Mouse (Mus musculus): ENCODE data around the gene Neurl1a. TPM values are rescaled to one million over a fixed set of nuclear protein-coding genes. Genes with fewer than 3 reads are reported as not detected.

Neurl1a gene
- polyA plus RNA-seq, 1 experiment from 2014 or later: 9.6 TPM

- no peak overlapping the region for H3K9ac ChIP-seq (replicated peaks; ENCODE audit: low read length)
- no peak overlapping the region for H3K4me3 ChIP-seq (replicated peaks; ENCODE audit: low read depth, low read length)
- H3K4me1 ChIP-seq (ENCODE audit: control insufficient read depth, insufficient read depth, low read length): peaks cover 13% of the 10 kb centered on the region
- no peaks in the 10 kb centered on the region for H3K27me3 ChIP-seq (ENCODE audit: control insufficient read depth, insufficient read depth, low read length)
- no peak overlapping the region for H3K27ac ChIP-seq (replicated peaks; ENCODE audit: low read depth, low read length)
- H3K36me3 ChIP-seq (ENCODE audit: control insufficient read depth, insufficient read depth, low read length): no peaks in the 10 kb centered on the region
- no peak for DNase-seq
- H3K9me3 ChIP-seq (ENCODE audit: control insufficient read depth, low read length): no peaks in the 10 kb centered on the region
- no peak overlapping the region for H3K4me2 ChIP-seq (ENCODE audit: low read length)
- 89% methylated on average over 5 of the region's 5 CpGs for WGBS
- no peak for ATAC-seq (ENCODE audit: low FRiP score, low TSS enrichment)
Measured at GRCm38 (mm10) chr19:47232077-47232865, 53.7 kb downstream of the Neurl1a start.

DNA sequence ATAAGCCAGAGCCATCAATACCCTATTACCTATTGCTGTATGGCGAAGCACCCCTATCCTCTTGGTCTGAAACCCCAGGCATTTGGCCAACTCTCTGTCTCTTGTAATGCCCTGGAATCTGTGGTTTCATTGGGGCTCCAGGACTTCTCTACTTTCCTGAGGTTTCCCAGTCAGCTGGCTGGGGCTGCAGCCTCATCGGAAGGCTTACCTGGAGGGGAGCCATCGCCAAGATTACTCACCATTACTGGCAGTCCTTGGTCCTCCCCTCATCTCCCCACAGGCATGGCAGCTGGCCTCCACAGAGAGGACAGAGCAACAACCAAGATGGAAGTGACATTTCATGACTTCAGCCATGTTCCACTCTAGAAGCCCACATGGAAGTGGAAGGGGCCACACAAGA lies 54.5 kb downstream of the Neurl1a start:
- ATAC-seq (ENCODE audit: low FRiP score, low TSS enrichment) (no peak), DNase-seq (no peak)
- Histone ChIP-seq H3K9ac (replicated peaks; ENCODE audit: low read length) (no peak overlapping the region), H3K27ac (replicated peaks; ENCODE audit: low read depth, low read length) (no peak overlapping the region), H3K4me2 (ENCODE audit: low read length) (no peak overlapping the region), H3K9me3 (ENCODE audit: control insufficient read depth, low read length) (no peaks in the 10 kb centered on the region), H3K27me3 (ENCODE audit: control insufficient read depth, insufficient read depth, low read length) (no peaks in the 10 kb centered on the region), H3K36me3 (ENCODE audit: control insufficient read depth, insufficient read depth, low read length) (no peaks in the 10 kb centered on the region), H3K4me3 (replicated peaks; ENCODE audit: low read depth, low read length) (no peak overlapping the region), H3K4me1 (ENCODE audit: control insufficient read depth, insufficient read depth, low read length) (peaks cover 13% of the 10 kb centered on the region)
- WGBS: 93% methylated on average over 3 of the region's 3 CpGs

- DNase-seq: peak; percentile 29
- Histone ChIP-seq H3K9ac (replicated peaks; ENCODE audit: low read length) (no peak overlapping the region), H3K4me1 (ENCODE audit: control insufficient read depth, insufficient read depth, low read length) (no peaks in the 10 kb centered on the region), H3K9me3 (ENCODE audit: control insufficient read depth, low read length) (no peaks in the 10 kb centered on the region), H3K27ac (replicated peaks; ENCODE audit: low read depth, low read length) (no peak overlapping the region), H3K4me2 (ENCODE audit: low read length) (peak overlapping the region; percentile 22), H3K36me3 (ENCODE audit: control insufficient read depth, insufficient read depth, low read length) (no peaks in the 10 kb centered on the region), H3K4me3 (replicated peaks; ENCODE audit: low read depth, low read length) (no peak overlapping the region), H3K27me3 (ENCODE audit: control insufficient read depth, insufficient read depth, low read length) (no peaks in the 10 kb centered on the region)
- no peak for ATAC-seq (ENCODE audit: low FRiP score, low TSS enrichment)
- WGBS: 34% methylated on average over 12 of the region's 12 CpGs
Measured at GRCm38 (mm10) chr19:47240076-47240475, 61.5 kb downstream of the Neurl1a start.

GRCm38 (mm10) chr19:47240957-47241356 lies 62.3 kb downstream of the Neurl1a start:
- no peaks in the 10 kb centered on the region for H3K4me1 ChIP-seq (ENCODE audit: control insufficient read depth, insufficient read depth, low read length)
- DNase-seq: no peak
- H3K9ac ChIP-seq (replicated peaks; ENCODE audit: low read length): no peak overlapping the region
- H3K27ac ChIP-seq (replicated peaks; ENCODE audit: low read depth, low read length): no peak overlapping the region
- no peak for ATAC-seq (ENCODE audit: low FRiP score, low TSS enrichment)
- H3K4me2 ChIP-seq (ENCODE audit: low read length): no peak overlapping the region
- H3K4me3 ChIP-seq (replicated peaks; ENCODE audit: low read depth, low read length): no peak overlapping the region
- H3K27me3 ChIP-seq (ENCODE audit: control insufficient read depth, insufficient read depth, low read length): no peaks in the 10 kb centered on the region
- whole genome bisulfite sequencing: 58% methylated on average over 7 of the region's 7 CpGs
- H3K36me3 ChIP-seq (ENCODE audit: control insufficient read depth, insufficient read depth, low read length): no peaks in the 10 kb centered on the region
- H3K9me3 ChIP-seq (ENCODE audit: control insufficient read depth, low read length): no peaks in the 10 kb centered on the region

- Histone ChIP-seq H3K4me3 (replicated peaks; ENCODE audit: low read depth, low read length) (no peak overlapping the region), H3K27ac (replicated peaks; ENCODE audit: low read depth, low read length) (no peak overlapping the region), H3K4me2 (ENCODE audit: low read length) (no peak overlapping the region), H3K9ac (replicated peaks; ENCODE audit: low read length) (no peak overlapping the region), H3K4me1 (ENCODE audit: control insufficient read depth, insufficient read depth, low read length) (no peaks in the 10 kb centered on the region), H3K9me3 (ENCODE audit: control insufficient read depth, low read length) (no peaks in the 10 kb centered on the region), H3K36me3 (ENCODE audit: control insufficient read depth, insufficient read depth, low read length) (no peaks in the 10 kb centered on the region), H3K27me3 (ENCODE audit: control insufficient read depth, insufficient read depth, low read length) (no peaks in the 10 kb centered on the region)
- no peak for ATAC-seq (ENCODE audit: low FRiP score, low TSS enrichment)
- WGBS: 89% methylated on average over 4 of the region's 4 CpGs
- no peak for DNase-seq
Measured at GRCm38 (mm10) chr19:47242227-47242626, 63.6 kb downstream of the Neurl1a start.

DNA sequence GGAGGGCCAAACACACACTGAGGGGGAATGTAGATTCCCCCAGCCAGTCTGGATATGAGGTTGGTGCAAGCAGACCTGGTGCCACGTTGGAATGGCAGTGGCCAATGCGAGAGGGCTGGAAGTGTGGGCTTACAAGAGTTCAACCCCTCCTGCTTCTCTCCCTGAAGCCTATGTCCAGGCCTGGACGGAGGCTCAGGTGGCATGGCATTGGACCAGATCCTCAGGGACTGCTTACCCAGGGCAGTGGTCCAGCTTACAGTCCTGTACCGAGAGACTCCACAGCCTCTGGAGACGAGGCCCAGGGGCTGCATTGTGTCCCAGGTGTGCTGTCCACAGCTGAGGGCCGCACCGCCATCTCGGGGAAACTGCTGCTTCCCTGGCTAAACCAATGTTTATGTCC lies 66.9 kb downstream of the Neurl1a start:
- Histone ChIP-seq H3K9ac (replicated peaks; ENCODE audit: low read length) (no peak overlapping the region), H3K4me3 (replicated peaks; ENCODE audit: low read depth, low read length) (no peak overlapping the region), H3K4me1 (ENCODE audit: control insufficient read depth, insufficient read depth, low read length) (no peaks in the 10 kb centered on the region), H3K27ac (replicated peaks; ENCODE audit: low read depth, low read length) (no peak overlapping the region), H3K4me2 (ENCODE audit: low read length) (no peak overlapping the region), H3K9me3 (ENCODE audit: control insufficient read depth, low read length) (no peaks in the 10 kb centered on the region), H3K27me3 (ENCODE audit: control insufficient read depth, insufficient read depth, low read length) (no peaks in the 10 kb centered on the region), H3K36me3 (ENCODE audit: control insufficient read depth, insufficient read depth, low read length) (no peaks in the 10 kb centered on the region)
- no peak for DNase-seq
- no peak for ATAC-seq (ENCODE audit: low FRiP score, low TSS enrichment)
- WGBS: 83% methylated on average over 8 of the region's 8 CpGs

DNA sequence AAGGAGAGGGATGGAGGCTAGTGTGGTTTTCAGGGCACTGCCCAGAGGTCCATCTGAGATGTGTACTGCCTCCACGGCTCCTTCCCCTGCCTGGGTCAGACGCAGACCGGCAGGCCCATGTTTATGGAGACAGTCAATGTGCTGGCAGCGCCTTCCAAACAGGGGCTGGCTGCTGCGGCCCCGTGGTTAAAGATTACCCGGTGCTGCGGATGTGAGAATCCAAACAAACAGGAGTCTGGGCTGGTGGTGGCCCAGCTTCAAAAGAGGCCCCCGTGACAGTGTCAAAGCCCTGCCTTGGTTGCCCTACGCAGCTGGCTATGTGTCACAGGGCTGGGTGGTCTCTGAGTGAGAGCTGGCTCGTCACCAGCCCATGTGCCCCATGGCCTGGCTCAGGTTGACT lies 69.2 kb downstream of the Neurl1a start:
- Histone ChIP-seq H3K27ac (replicated peaks; ENCODE audit: low read depth, low read length) (no peak overlapping the region), H3K27me3 (ENCODE audit: control insufficient read depth, insufficient read depth, low read length) (peaks cover 15% of the 10 kb centered on the region; the same call in 1 of the 2 replicates), H3K36me3 (ENCODE audit: control insufficient read depth, insufficient read depth, low read length) (no peaks in the 10 kb centered on the region), H3K4me3 (replicated peaks; ENCODE audit: low read depth, low read length) (no peak overlapping the region), H3K9ac (replicated peaks; ENCODE audit: low read length) (no peak overlapping the region), H3K9me3 (ENCODE audit: control insufficient read depth, low read length) (no peaks in the 10 kb centered on the region), H3K4me2 (ENCODE audit: low read length) (no peak overlapping the region), H3K4me1 (ENCODE audit: control insufficient read depth, insufficient read depth, low read length) (no peaks in the 10 kb centered on the region; the same call in 1 of the 2 replicates)
- DNase-seq (no peak), ATAC-seq (ENCODE audit: low FRiP score, low TSS enrichment) (no peak)
- 79% methylated on average over 11 of the region's 11 CpGs for WGBS

DNA sequence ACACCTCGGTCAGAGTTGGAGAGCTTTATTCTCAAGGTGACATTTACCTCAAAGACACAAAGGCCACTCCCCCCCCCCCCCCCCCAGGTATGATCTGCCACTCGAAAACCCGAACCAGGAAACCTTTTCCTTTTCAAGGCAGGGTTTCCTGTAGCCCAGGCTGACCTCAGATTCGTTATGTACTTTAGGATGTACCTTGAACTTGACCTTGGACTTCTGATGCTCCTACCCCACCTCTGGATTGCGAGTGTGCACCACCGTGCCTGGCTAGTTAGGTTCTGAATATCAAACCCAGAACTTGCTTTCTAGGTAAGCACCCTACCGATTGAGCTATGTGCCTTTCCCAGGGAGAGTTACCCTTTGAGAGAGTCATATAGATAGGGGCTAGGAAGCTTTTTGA lies 69.7 kb downstream of the Neurl1a start:
- DNase-seq (no peak), ATAC-seq (ENCODE audit: low FRiP score, low TSS enrichment) (no peak)
- Histone ChIP-seq H3K4me2 (ENCODE audit: low read length) (no peak overlapping the region), H3K36me3 (ENCODE audit: control insufficient read depth, insufficient read depth, low read length) (no peaks in the 10 kb centered on the region), H3K9me3 (ENCODE audit: control insufficient read depth, low read length) (no peaks in the 10 kb centered on the region), H3K4me3 (replicated peaks; ENCODE audit: low read depth, low read length) (no peak overlapping the region), H3K27me3 (ENCODE audit: control insufficient read depth, insufficient read depth, low read length) (peaks cover 20% of the 10 kb centered on the region; the same call in 1 of the 2 replicates), H3K9ac (replicated peaks; ENCODE audit: low read length) (no peak overlapping the region), H3K4me1 (ENCODE audit: control insufficient read depth, insufficient read depth, low read length) (peaks cover 3% of the 10 kb centered on the region; the same call in 1 of the 2 replicates), H3K27ac (replicated peaks; ENCODE audit: low read depth, low read length) (no peak overlapping the region)
- 87% methylated on average over 7 of the region's 7 CpGs for WGBS

- DNase-seq (no peak), ATAC-seq (ENCODE audit: low FRiP score, low TSS enrichment) (no peak)
- Histone ChIP-seq H3K9me3 (ENCODE audit: control insufficient read depth, low read length) (no peaks in the 10 kb centered on the region), H3K4me3 (replicated peaks; ENCODE audit: low read depth, low read length) (no peak overlapping the region), H3K9ac (replicated peaks; ENCODE audit: low read length) (no peak overlapping the region), H3K36me3 (ENCODE audit: control insufficient read depth, insufficient read depth, low read length) (no peaks in the 10 kb centered on the region), H3K27ac (replicated peaks; ENCODE audit: low read depth, low read length) (no peak overlapping the region), H3K27me3 (ENCODE audit: control insufficient read depth, insufficient read depth, low read length) (peaks cover 27% of the 10 kb centered on the region), H3K4me1 (ENCODE audit: control insufficient read depth, insufficient read depth, low read length) (peaks cover 4% of the 10 kb centered on the region; the same call in 1 of the 2 replicates), H3K4me2 (ENCODE audit: low read length) (no peak overlapping the region)
- 75% methylated on average over 16 of the region's 16 CpGs for WGBS
Measured at GRCm38 (mm10) chr19:47248906-47249568, 70.4 kb downstream of the Neurl1a start.
